Mouse (Mus musculus): ENCODE measurements around the gene Tars2. TPM values are rescaled to one million over a fixed set of nuclear protein-coding genes. Genes with fewer than 3 reads are reported as not detected.

The Tars2 gene
- total and polyA plus RNA-seq, 3 experiments, result 141 to 237 TPM; not detected in 1

- no peak overlapping the region for H3K4me3 ChIP-seq (ENCODE audit: control insufficient read depth in 1 of 2, insufficient read depth in 1 of 2, low read depth in 2 of 2, low read length in 2 of 2)
- H3K9me3 ChIP-seq (replicated peaks; ENCODE audit: insufficient read depth, low read length), result no peaks in the 10 kb centered on the region
- H3K27me3 ChIP-seq (ENCODE audit: control insufficient read depth in 1 of 2, insufficient read depth in 2 of 2, low read length in 2 of 2), result no peaks in the 10 kb centered on the region
- H3K4me1 ChIP-seq (ENCODE audit: control insufficient read depth in 1 of 2, insufficient read depth in 2 of 2, low read length in 2 of 2), result peaks cover 0 to 7% of the 10 kb centered on the region in 2 experiments; a peak in 1 of 4 replicates
- H3K27ac ChIP-seq (ENCODE audit: control insufficient read depth, low read depth, low read length), result no peak overlapping the region
- no peaks in the 10 kb centered on the region for H3K36me3 ChIP-seq (ENCODE audit: control insufficient read depth in 1 of 2, insufficient read depth in 2 of 2, low read length in 2 of 2)
- no peak overlapping the region for H3K9ac ChIP-seq (ENCODE audit: control insufficient read depth, low read depth, low read length, poor library complexity, severe bottlenecking)
- no peaks in the 10 kb centered on the region for H3K79me2 ChIP-seq (ENCODE audit: control insufficient read depth, insufficient read depth, low read length, poor library complexity)
- no peak for DNase-seq (ENCODE audit: low read depth, low spot score)
- TF ChIP-seq MAFK (IDR thresholded peaks at IDR 0.05; ENCODE audit: borderline replicate concordance, low read depth, low read length) (no peak), TAL1 (IDR thresholded peaks at IDR 0.05; ENCODE audit: low read length) (no peak), ZKSCAN1 (IDR thresholded peaks at IDR 0.05; ENCODE audit: low read depth, low read length) (no peak)
Observed at GRCm38 (mm10) chr3:95694808-95695703, 65.0 kb downstream of the Tars2 start.

GRCm38 (mm10) chr3:95693821-95694807 is 65.9 kb downstream of the Tars2 start:
- TF ChIP-seq USF2 (IDR thresholded peaks at IDR 0.05; ENCODE audit: borderline replicate concordance in 1 of 2, insufficient read depth in 1 of 2, low read depth in 1 of 2, low read length in 2 of 2) (0 out of 4 replicates have a peak, but pooled peaks of 1 of the 2 experiments have one; percentile 19), MYC (IDR thresholded peaks at IDR 0.05; ENCODE audit: low read depth, low read length) (no peak), RAD21 (IDR thresholded peaks at IDR 0.05; ENCODE audit: low read depth, low read length) (no peak), POLR2AphosphoS2 (IDR thresholded peaks at IDR 0.05; ENCODE audit: low read length) (no peak), ZNF384 (IDR thresholded peaks at IDR 0.05; ENCODE audit: low read depth, low read length) (peak; percentile 17; the same call in 1 of the 2 replicates), ZKSCAN1 (IDR thresholded peaks at IDR 0.05; ENCODE audit: low read depth, low read length) (peak; percentile 82), NELFE (IDR thresholded peaks at IDR 0.05; ENCODE audit: low read depth, low read length) (no peak), EP300 (IDR thresholded peaks at IDR 0.05; ENCODE audit: low read depth in 1 of 2, low read length in 2 of 2) (0 out of 4 replicates have a peak, but pooled peaks of 1 of the 2 experiments have one; percentile 7), SMC3 (IDR thresholded peaks at IDR 0.05; ENCODE audit: low read depth, low read length) (no peak), ZMIZ1 (IDR thresholded peaks at IDR 0.05; ENCODE audit: low read depth, low read length) (no peak), MAX (IDR thresholded peaks at IDR 0.05; ENCODE audit: low read length) (no peak)
- Histone ChIP-seq H3K9me3 (replicated peaks; ENCODE audit: insufficient read depth, low read length) (no peaks in the 10 kb centered on the region), H3K27ac (ENCODE audit: control insufficient read depth, low read depth, low read length) (no peak overlapping the region), H3K36me3 (ENCODE audit: control insufficient read depth in 1 of 2, insufficient read depth in 2 of 2, low read length in 2 of 2) (no peaks in the 10 kb centered on the region), H3K4me3 (ENCODE audit: control insufficient read depth in 1 of 2, insufficient read depth in 1 of 2, low read depth in 2 of 2, low read length in 2 of 2) (no peak overlapping the region), H3K9ac (ENCODE audit: control insufficient read depth, low read depth, low read length, poor library complexity, severe bottlenecking) (no peak overlapping the region), H3K79me2 (ENCODE audit: control insufficient read depth, insufficient read depth, low read length, poor library complexity) (no peaks in the 10 kb centered on the region), H3K27me3 (ENCODE audit: control insufficient read depth in 1 of 2, insufficient read depth in 2 of 2, low read length in 2 of 2) (no peaks in the 10 kb centered on the region), H3K4me1 (ENCODE audit: control insufficient read depth in 1 of 2, insufficient read depth in 2 of 2, low read length in 2 of 2) (peaks cover 0 to 7% of the 10 kb centered on the region in 2 experiments; a peak in 1 of 4 replicates)
- no peak for DNase-seq (ENCODE audit: low read depth, low spot score)
